Mouse (Mus musculus): ENCODE results near the gene Gtsf1.

DNA sequence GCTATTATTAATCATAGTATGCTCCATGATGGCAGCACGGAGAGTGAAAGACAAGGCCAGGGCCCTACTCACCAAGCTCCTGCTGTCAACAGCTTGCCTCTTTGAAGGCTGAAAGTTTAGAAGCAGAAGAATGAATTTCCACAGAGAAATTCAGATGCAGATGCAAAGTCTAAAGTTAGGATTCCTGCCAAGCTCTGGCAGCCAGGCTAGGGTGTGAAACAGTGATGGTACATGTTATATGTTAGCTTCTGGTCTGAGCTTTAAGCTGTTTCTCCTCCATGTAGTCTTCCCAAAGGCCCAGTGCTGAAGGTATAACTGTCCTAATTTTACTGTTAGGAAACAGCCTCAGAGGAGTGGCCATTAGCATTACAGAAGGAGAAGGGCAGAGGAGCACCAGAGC, 61.1 kb downstream of the Gtsf1 start:
- no peak for TF ChIP-seq HCFC1 (IDR thresholded peaks at IDR 0.05; ENCODE audit: borderline replicate concordance, insufficient read depth, low read length)
- TF ChIP-seq CHD2 (IDR thresholded peaks at IDR 0.05; ENCODE audit: low read depth, low read length) = no peak

Data from ES-E14 (cell line).